Mouse (Mus musculus): Measurements from ENCODE around the gene Eif4g3. TPM values are rescaled to one million over a fixed set of nuclear protein-coding genes. Genes with fewer than 3 reads are reported as not detected.
"Not testable (repeated sequence)": the region's sequence is repeated elsewhere in the genome, so short reads cannot be mapped to it uniquely, and the experiment has no call there.

Gene Eif4g3
- polyA plus RNA-seq, 1 experiment from 2014 or later: 37.0 TPM

DNA sequence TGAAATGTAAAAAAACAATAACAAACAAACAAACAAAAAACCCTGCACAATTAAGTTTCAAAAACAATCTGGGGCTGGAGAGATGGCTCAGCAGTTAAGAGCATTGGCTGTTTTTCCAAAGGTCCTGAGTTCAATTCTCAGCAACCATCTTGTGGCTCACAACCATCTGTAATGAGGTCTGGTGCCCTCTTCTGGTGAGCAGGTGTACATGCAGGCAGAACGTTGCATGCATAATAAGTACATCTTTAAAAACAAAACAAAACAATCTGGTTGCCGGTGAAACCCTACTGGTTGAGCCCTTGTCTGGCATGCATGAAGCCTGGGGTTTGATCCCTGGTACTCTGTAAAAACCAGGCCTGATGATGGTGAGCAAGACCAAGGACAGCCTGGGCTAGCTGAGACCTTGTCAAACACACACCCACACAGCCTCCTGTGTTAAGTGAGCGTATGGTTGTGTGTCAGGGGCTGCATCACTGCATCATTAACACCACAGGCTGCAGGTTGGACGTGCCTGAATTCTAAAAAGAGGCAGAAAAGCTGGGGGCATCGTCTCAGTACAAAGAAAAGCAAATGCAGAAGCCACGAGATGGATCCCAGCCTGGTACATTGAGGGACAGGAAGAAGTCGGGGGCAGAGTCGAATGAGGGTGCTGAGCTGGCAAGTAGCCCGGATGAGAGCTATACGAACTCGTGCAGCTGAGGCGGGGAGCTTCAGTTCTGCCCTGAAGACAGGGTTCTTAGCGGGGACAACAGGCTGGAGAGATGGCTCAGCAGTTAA, 32.7 kb upstream of the Eif4g3 start:
- H3K36me3 ChIP-seq (ENCODE audit: control insufficient read depth, insufficient read depth, low read length): peaks cover 81% of the 10 kb centered on the region
- H3K9ac ChIP-seq (ENCODE audit: low read length): no peak overlapping the region
- DNase-seq (ENCODE audit: low spot score) (no peak), ATAC-seq (replicated peaks; ENCODE audit: low FRiP score, low TSS enrichment, low read depth) (no peak)
- peaks cover 8% of the 10 kb centered on the region; the same call in 1 of the 2 replicates for H3K9me3 ChIP-seq (ENCODE audit: control insufficient read depth, low read length)
- H3K4me3 ChIP-seq (ENCODE audit: low read depth, low read length): no peak overlapping the region
- WGBS: 85% methylated on average over 13 of the region's 13 CpGs
- no peaks in the 10 kb centered on the region for H3K27me3 ChIP-seq (replicated peaks; ENCODE audit: control insufficient read depth, insufficient read depth, low read length)
- no peak overlapping the region for H3K4me2 ChIP-seq (ENCODE audit: low read length)
- H3K27ac ChIP-seq (ENCODE audit: low read depth): no peak overlapping the region
- H3K4me1 ChIP-seq (replicated peaks; ENCODE audit: control insufficient read depth, insufficient read depth, low read length): no peaks in the 10 kb centered on the region

- no peak for ATAC-seq (replicated peaks; ENCODE audit: low FRiP score, low TSS enrichment, low read depth)
Measured at GRCm38 (mm10) chr4:137960757-137961156, 32.1 kb upstream of the Eif4g3 start.

DNA sequence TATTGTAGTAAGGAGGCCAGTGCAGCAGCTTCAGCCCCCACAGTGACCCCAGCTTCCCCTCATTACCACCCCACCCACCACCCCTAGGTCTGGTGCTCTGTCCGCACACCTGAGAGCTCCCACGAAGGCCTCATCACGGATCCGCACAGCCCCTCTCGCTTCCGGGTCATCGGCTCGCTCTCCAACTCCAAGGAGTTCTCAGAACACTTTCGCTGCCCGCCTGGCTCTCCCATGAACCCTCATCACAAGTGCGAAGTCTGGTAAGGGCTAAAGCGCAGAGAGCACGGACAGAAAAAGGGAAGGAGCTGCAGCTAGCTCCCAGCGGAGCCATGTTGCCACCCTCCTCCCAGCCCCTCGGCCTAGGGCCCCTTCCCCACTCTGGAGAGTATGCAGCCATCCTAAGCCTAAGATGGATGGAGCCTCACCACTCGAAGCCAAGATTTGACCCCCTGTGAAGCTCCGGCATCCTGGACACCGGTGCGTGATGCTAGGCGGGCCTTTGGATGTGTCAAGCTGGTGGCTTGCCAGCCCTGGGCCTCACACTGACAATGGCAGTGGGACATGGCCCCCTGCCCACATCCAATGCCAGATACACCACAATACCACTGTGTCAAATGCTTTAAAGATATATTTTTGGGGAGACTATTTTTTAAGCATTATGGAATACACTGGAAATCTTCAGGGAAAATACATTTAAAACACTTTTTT, 30.0 kb upstream of the Eif4g3 start:
- Histone ChIP-seq H3K9me3 (ENCODE audit: control insufficient read depth, low read length) (peaks cover 8% of the 10 kb centered on the region; the same call in 1 of the 2 replicates), H3K27ac (ENCODE audit: low read depth) (no peak overlapping the region), H3K4me1 (replicated peaks; ENCODE audit: control insufficient read depth, insufficient read depth, low read length) (no peaks in the 10 kb centered on the region), H3K4me2 (ENCODE audit: low read length) (no peak overlapping the region), H3K4me3 (ENCODE audit: low read depth, low read length) (no peak overlapping the region), H3K36me3 (ENCODE audit: control insufficient read depth, insufficient read depth, low read length) (peaks cover 63% of the 10 kb centered on the region), H3K27me3 (replicated peaks; ENCODE audit: control insufficient read depth, insufficient read depth, low read length) (no peaks in the 10 kb centered on the region), H3K9ac (ENCODE audit: low read length) (no peak overlapping the region)
- WGBS: 91% methylated on average over 20 of the region's 20 CpGs
- ATAC-seq (replicated peaks; ENCODE audit: low FRiP score, low TSS enrichment, low read depth): no peak
- no peak for DNase-seq (ENCODE audit: low spot score)

More at GRCm38 (mm10) chr4:137960757-137961156, 32.1 kb upstream of the Eif4g3 start:
- Histone ChIP-seq H3K9ac (ENCODE audit: low read length) (no peak overlapping the region), H3K4me1 (replicated peaks; ENCODE audit: control insufficient read depth, insufficient read depth, low read length) (no peaks in the 10 kb centered on the region), H3K36me3 (ENCODE audit: control insufficient read depth, insufficient read depth, low read length) (peaks cover 74% of the 10 kb centered on the region), H3K4me2 (ENCODE audit: low read length) (no peak overlapping the region), H3K9me3 (ENCODE audit: control insufficient read depth, low read length) (peaks cover 8% of the 10 kb centered on the region; the same call in 1 of the 2 replicates), H3K4me3 (ENCODE audit: low read depth, low read length) (no peak overlapping the region), H3K27me3 (replicated peaks; ENCODE audit: control insufficient read depth, insufficient read depth, low read length) (no peaks in the 10 kb centered on the region), H3K27ac (ENCODE audit: low read depth) (no peak overlapping the region)
- DNase-seq (ENCODE audit: low spot score): no peak
- 72% methylated on average over 11 of the region's 11 CpGs for WGBS

- ATAC-seq (replicated peaks; ENCODE audit: low FRiP score, low TSS enrichment, low read depth) (no peak), DNase-seq (ENCODE audit: low spot score) (no peak)
- Histone ChIP-seq H3K9ac (ENCODE audit: low read length) (no peak overlapping the region), H3K27me3 (replicated peaks; ENCODE audit: control insufficient read depth, insufficient read depth, low read length) (no peaks in the 10 kb centered on the region), H3K27ac (ENCODE audit: low read depth) (no peak overlapping the region), H3K9me3 (ENCODE audit: control insufficient read depth, low read length) (peaks cover 8% of the 10 kb centered on the region; the same call in 1 of the 2 replicates), H3K4me2 (ENCODE audit: low read length) (no peak overlapping the region), H3K4me3 (ENCODE audit: low read depth, low read length) (no peak overlapping the region), H3K36me3 (ENCODE audit: control insufficient read depth, insufficient read depth, low read length) (peaks cover 59% of the 10 kb centered on the region), H3K4me1 (replicated peaks; ENCODE audit: control insufficient read depth, insufficient read depth, low read length) (no peaks in the 10 kb centered on the region)
- WGBS: 87% methylated on average over 6 of the region's 6 CpGs
Measured at GRCm38 (mm10) chr4:137963431-137963830, 29.4 kb upstream of the Eif4g3 start.

DNA sequence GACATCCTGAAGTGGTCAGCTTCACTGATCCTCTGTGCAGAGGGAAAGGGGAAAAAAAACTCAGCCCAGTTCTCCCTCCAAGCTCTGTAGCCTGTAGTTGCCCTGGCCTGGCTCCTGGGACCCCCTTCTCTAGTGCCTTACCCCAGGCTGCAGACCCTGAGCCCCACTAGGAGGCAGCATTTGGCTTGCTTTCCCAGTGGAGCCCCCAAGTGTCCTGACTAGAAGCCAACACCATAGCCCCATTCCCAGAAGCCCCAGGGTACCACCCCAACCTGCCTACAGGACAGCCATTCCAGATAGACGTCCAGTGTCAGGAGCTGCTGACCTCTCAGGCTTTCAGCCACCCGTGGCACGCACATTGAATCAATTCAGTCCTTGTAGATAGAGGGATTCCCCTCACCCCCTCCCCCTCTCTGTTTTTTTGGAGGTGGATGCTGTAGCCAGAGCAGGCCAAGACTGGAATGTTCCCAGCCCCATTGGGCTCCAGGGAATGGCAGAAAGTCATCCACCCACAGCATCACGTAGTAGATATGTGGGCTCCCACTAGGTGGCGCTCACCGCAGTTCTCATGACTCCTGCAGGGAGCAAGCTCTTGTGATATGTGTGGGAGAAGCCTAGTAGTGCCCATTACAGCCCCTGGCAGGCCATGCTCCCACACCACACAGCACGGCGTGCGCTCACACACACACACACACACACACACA, 28.8 kb upstream of the Eif4g3 start:
- no peak overlapping the region for H3K4me3 ChIP-seq (ENCODE audit: low read depth, low read length)
- DNase-seq (ENCODE audit: low spot score) (peak; percentile 81), ATAC-seq (replicated peaks; ENCODE audit: low FRiP score, low TSS enrichment, low read depth) (peak; percentile 38; the same call in 1 of the 2 replicates)
- no peaks in the 10 kb centered on the region for H3K27me3 ChIP-seq (replicated peaks; ENCODE audit: control insufficient read depth, insufficient read depth, low read length)
- H3K9ac ChIP-seq (ENCODE audit: low read length): no peak overlapping the region
- 70% methylated on average over 9 of the region's 9 CpGs for WGBS
- H3K4me1 ChIP-seq (replicated peaks; ENCODE audit: control insufficient read depth, insufficient read depth, low read length): no peaks in the 10 kb centered on the region
- no peak overlapping the region for H3K27ac ChIP-seq (ENCODE audit: low read depth)
- no peak overlapping the region for H3K4me2 ChIP-seq (ENCODE audit: low read length)
- H3K36me3 ChIP-seq (ENCODE audit: control insufficient read depth, insufficient read depth, low read length): peaks cover 53% of the 10 kb centered on the region
- H3K9me3 ChIP-seq (ENCODE audit: control insufficient read depth, low read length): peaks cover 6% of the 10 kb centered on the region; the same call in 1 of the 2 replicates

- Histone ChIP-seq H3K9ac (ENCODE audit: low read length) (no peak overlapping the region), H3K27ac (ENCODE audit: low read depth) (no peak overlapping the region), H3K4me1 (replicated peaks; ENCODE audit: control insufficient read depth, insufficient read depth, low read length) (no peaks in the 10 kb centered on the region), H3K36me3 (ENCODE audit: control insufficient read depth, insufficient read depth, low read length) (peaks cover 48% of the 10 kb centered on the region), H3K9me3 (ENCODE audit: control insufficient read depth, low read length) (peaks cover 2% of the 10 kb centered on the region; the same call in 1 of the 2 replicates), H3K4me3 (ENCODE audit: low read depth, low read length) (no peak overlapping the region), H3K27me3 (replicated peaks; ENCODE audit: control insufficient read depth, insufficient read depth, low read length) (no peaks in the 10 kb centered on the region), H3K4me2 (ENCODE audit: low read length) (no peak overlapping the region)
- DNase-seq (ENCODE audit: low spot score): no peak
- no peak for ATAC-seq (replicated peaks; ENCODE audit: low FRiP score, low TSS enrichment, low read depth)
- WGBS: 93% methylated on average over 11 of the region's 11 CpGs
Measured at GRCm38 (mm10) chr4:137964585-137964930, 28.3 kb upstream of the Eif4g3 start.

GRCm38 (mm10) chr4:137968203-137968602, 24.6 kb upstream of the Eif4g3 start:
- Histone ChIP-seq H3K4me1 (replicated peaks; ENCODE audit: control insufficient read depth, insufficient read depth, low read length) (no peaks in the 10 kb centered on the region), H3K27me3 (replicated peaks; ENCODE audit: control insufficient read depth, insufficient read depth, low read length) (no peaks in the 10 kb centered on the region), H3K4me3 (ENCODE audit: low read depth, low read length) (no peak overlapping the region), H3K36me3 (ENCODE audit: control insufficient read depth, insufficient read depth, low read length) (peaks cover 19% of the 10 kb centered on the region), H3K4me2 (ENCODE audit: low read length) (no peak overlapping the region), H3K9me3 (ENCODE audit: control insufficient read depth, low read length) (no peaks in the 10 kb centered on the region), H3K27ac (ENCODE audit: low read depth) (no peak overlapping the region), H3K9ac (ENCODE audit: low read length) (no peak overlapping the region)
- peak; percentile 45 for ATAC-seq (replicated peaks; ENCODE audit: low FRiP score, low TSS enrichment, low read depth)
- DNase-seq (ENCODE audit: low spot score): peak; percentile 80
- 13% methylated on average over 9 of the region's 9 CpGs for WGBS

DNA sequence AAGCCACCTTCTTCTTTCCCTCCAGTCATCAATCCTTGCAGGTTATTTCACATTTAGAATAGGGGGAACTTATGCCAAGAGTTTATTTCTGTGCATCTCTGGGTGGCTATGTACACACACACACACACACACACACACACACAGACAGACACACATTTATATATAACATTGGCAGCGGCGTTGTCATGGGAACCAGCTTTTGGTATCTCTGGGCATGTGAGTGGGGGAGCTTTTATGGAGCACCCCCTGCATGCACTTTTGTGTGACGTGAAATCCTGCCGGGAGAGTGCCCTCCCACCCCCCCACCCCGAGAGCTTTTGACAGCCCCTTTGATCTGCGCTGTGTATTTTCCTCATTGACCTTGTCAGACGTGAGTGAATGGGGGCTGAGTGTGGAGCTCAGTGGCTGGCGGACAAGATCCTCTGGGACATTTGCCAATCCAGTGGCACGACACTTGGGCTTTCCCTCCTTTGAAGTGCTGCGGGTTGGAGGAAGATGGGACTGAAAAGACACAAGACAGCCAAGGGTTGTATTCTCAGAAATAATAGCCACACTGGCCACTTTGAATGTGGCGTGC, 22.1 kb upstream of the Eif4g3 start:
- ATAC-seq (replicated peaks; ENCODE audit: low FRiP score, low TSS enrichment, low read depth); H3K9ac ChIP-seq (ENCODE audit: low read length); DNase-seq (ENCODE audit: low spot score); H3K4me1 ChIP-seq (replicated peaks; ENCODE audit: control insufficient read depth, insufficient read depth, low read length); H3K4me3 ChIP-seq (ENCODE audit: low read depth, low read length); H3K9me3 ChIP-seq (ENCODE audit: control insufficient read depth, low read length); H3K36me3 ChIP-seq (ENCODE audit: control insufficient read depth, insufficient read depth, low read length); H3K27ac ChIP-seq (ENCODE audit: low read depth); H3K27me3 ChIP-seq (replicated peaks; ENCODE audit: control insufficient read depth, insufficient read depth, low read length); H3K4me2 ChIP-seq (ENCODE audit: low read length): not testable (repeated sequence)
- no CpG with 5 or more reads among the region's 11 CpGs for WGBS
